Mouse (Mus musculus) brain, adult 2 months (tissue): ENCODE results near the gene Serpinb9b.
"Not testable (repeated sequence)": the region's sequence is repeated elsewhere in the genome, so short reads cannot be mapped to it uniquely, and the experiment has no call there.

ENCODE experiments used
- DNase-seq: peaks from one replicate; pipeline ENCODE4 v3.0.0; 2011; ENCODE audit warnings: low read depth, low spot score

Serpinb9b gene

GRCm38 (mm10) chr13:33027244-33027643, at the start of gene Serpinb9b:
Gene Serpinb9b, plus strand, starts transcription at chr13:33027416.
- DNase-seq, result no peak

- no peak for DNase-seq
Observed at GRCm38 (mm10) chr13:32982556-32983042, 44.6 kb upstream of the Serpinb9b start.

- DNase-seq, result no peak
Observed at GRCm38 (mm10) chr13:32986256-32986655, 41.0 kb upstream of the Serpinb9b start.

GRCm38 (mm10) chr13:32993152-32993893, 33.9 kb upstream of the Serpinb9b start:
- DNase-seq, result no peak

GRCm38 (mm10) chr13:32993894-32994242, 33.3 kb upstream of the Serpinb9b start:
- no peak for DNase-seq

- DNase-seq, result no peak
Observed at GRCm38 (mm10) chr13:32995051-32995450, 32.2 kb upstream of the Serpinb9b start.

GRCm38 (mm10) chr13:33001341-33001740, 25.9 kb upstream of the Serpinb9b start:
- DNase-seq, result no peak

GRCm38 (mm10) chr13:33002950-33003349, 24.3 kb upstream of the Serpinb9b start, which contains the start of gene Serpinb9:
Gene Serpinb9, plus strand, starts transcription at chr13:33003250.
- DNase-seq, result no peak

- peak; percentile 6 for DNase-seq
Observed at GRCm38 (mm10) chr13:33003523-33004413, 23.4 kb upstream of the Serpinb9b start.

- DNase-seq, result peak; percentile 90
Observed at GRCm38 (mm10) chr13:33004414-33005105, 22.7 kb upstream of the Serpinb9b start.

GRCm38 (mm10) chr13:33005501-33006075, 21.6 kb upstream of the Serpinb9b start:
- peak; percentile 60 for DNase-seq

- DNase-seq, result no peak
Observed at GRCm38 (mm10) chr13:33006555-33006954, 20.7 kb upstream of the Serpinb9b start.

- DNase-seq, result no peak
Observed at GRCm38 (mm10) chr13:33012395-33012794, 14.8 kb upstream of the Serpinb9b start.

- no peak for DNase-seq
Observed at GRCm38 (mm10) chr13:33013271-33013670, 13.9 kb upstream of the Serpinb9b start.

- no peak for DNase-seq
Observed at GRCm38 (mm10) chr13:33022371-33022770, 4.8 kb upstream of the Serpinb9b start.

- peak; percentile 56 for DNase-seq
Observed at GRCm38 (mm10) chr13:33026427-33027057, 674 bp upstream of the Serpinb9b start.

GRCm38 (mm10) chr13:33028146-33028545, 930 bp downstream of the Serpinb9b start:
- DNase-seq, result no peak

- no peak for DNase-seq
Observed at GRCm38 (mm10) chr13:33028550-33028949, 1.3 kb downstream of the Serpinb9b start.

- not testable (repeated sequence) for DNase-seq
Observed at GRCm38 (mm10) chr13:33029478-33029877, 2.3 kb downstream of the Serpinb9b start.

- DNase-seq, result no peak
Observed at GRCm38 (mm10) chr13:33030281-33030680, 3.1 kb downstream of the Serpinb9b start.

GRCm38 (mm10) chr13:33035506-33035905, 8.3 kb downstream of the Serpinb9b start:
- no peak for DNase-seq
